Mouse (Mus musculus): ENCODE measurements around the gene Camkv.

Camkv gene

DNA sequence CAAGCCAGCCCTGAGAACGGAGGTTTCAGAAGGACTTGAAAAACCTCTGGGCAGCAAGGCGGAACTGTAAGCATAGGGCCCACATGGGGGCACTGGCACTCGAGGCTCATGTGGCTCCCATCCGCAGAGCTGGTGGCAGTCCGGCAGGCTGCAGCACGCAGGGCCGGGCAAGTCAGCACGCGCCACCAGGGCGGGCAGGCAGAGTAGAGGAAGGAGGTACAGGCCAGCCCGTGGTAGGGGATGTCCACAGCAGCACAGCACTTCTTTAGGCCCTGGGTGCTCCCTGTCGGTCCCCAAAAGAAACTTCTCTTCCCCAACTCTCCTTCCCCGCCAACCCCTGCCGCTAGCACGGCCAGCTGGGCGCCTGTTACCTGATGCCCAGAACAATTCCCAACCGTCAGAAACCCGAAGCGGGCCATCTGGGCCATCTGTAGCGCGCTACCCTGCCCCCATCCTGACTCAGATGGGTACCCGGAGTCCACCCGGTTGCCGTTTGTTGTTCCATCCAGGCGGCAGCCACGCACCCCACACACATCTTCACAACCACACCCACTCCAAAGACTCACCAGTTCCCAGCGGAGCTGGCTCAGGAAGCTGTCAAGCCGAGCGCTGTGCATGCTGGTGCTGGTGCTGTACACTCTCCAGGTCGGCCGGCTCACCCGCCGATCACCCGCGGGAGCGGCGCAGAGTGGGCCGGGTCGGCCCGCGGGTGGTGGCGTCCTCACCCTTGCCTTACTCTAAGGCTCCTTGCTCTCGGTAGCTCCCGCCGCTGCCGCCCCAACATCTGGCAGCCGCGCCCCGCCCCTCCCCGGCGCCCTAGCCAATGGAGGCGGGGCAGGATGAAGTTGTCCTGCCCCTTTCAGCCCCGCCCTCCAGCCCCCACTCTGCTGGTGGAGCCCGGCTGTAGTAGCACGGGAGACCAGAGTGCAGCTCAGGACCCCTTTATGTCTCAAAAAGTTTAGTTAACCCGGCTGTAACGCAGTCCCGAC is 50.0 kb downstream of the Camkv start, which contains the start of gene Inka1:
TSS of gene Inka1 (minus strand) at position 749 of the 989 bp plus-strand sequence.
- in situ Hi-C loops (cut with MboI, MseI), result no loop called here

- in situ Hi-C loops (cut with MboI, MseI), result no loop called here
These were observed 50.9 kb downstream of the Camkv start for GRCm38 (mm10) chr9:107986376-107986775.

DNA sequence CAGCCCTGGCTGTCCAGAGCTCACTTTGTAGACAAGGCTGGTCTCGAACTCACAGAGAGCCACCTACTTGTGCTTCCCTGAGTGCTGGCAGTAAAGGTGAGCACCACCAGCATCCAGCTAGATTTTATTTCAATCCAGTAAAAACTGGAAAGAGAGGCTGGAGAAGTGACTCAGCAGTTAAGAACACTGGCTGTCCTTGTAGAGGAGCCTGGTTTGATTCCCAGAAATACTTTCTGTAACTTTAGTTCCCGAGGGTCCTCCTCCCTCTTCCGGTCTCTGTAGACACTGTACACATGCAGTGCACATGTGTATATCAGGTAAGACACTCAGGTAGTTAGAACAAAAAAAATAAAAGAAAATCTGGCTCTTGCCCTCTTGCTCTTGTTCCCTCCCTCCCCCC is 52.5 kb downstream of the Camkv start:
- in situ Hi-C loops (cut with MboI, MseI), result no loop called here

GRCm38 (mm10) chr9:107992197-107992596 is 56.7 kb downstream of the Camkv start, which contains the start of gene Cdhr4:
Gene Cdhr4 (plus strand): TSS chr9:107992497.
- in situ Hi-C loops (cut with MboI, MseI), result loop anchor here in 1 of 2 experiments (5.0 kb wide), 1 partner anchor 100 kb away; no protein-coding TSS in a partner anchor

GRCm38 (mm10) chr9:107993013-107993412 is 57.5 kb downstream of the Camkv start:
- in situ Hi-C loops (cut with MboI, MseI), result loop anchor here in 1 of 2 experiments (5.0 kb wide), 1 partner anchor 101 kb away; no protein-coding TSS in a partner anchor

- in situ Hi-C loops (cut with MboI, MseI), result loop anchor here in 1 of 2 experiments (5.0 kb wide), 1 partner anchor 102 kb away; no protein-coding TSS in a partner anchor
These were observed 59.0 kb downstream of the Camkv start for GRCm38 (mm10) chr9:107994464-107994863.

DNA sequence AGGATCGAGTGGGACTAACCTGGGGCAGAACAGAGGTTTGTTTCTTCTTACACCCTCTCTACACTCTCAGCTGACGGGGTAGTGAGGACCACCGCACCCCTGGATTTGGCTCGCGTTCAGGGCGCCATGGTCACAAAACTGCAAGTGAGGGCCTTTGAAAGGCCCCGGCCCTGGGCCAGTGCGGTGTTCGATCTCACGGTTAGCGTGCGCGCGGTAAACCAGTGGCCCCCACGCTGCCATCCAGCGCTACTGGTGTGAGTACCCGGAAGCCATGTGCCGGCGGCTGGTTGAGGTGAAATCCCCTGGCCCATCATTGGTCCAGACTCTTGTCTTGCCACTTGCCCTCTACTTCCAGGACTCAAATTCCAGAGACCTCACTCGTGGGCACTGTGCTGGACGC is 60.0 kb downstream of the Camkv start:
- in situ Hi-C loops (cut with MboI, MseI), result no loop called here

GRCm38 (mm10) chr9:107996049-107996448 is 60.6 kb downstream of the Camkv start, which contains the start of gene Gm20662:
Gene Gm20662 (plus strand): TSS chr9:107996349.
- in situ Hi-C loops (cut with MboI, MseI), result no loop called here

Measured in T-helper 17 cell (primary cell).